Mouse (Mus musculus) layer of hippocampus, postnatal 14 days (tissue): ENCODE measurements around the gene Fxn. TPM values are rescaled to one million over a fixed set of nuclear protein-coding genes. Genes with fewer than 3 reads are reported as not detected.

Experiments
- DNase-seq, 2 experiments: peaks; one replicate each; pipeline ENCODE4 v3.0.0; 2021 to 2022; ENCODE audit warnings: low spot score in 2 of 2, mixed read lengths in 1 of 2
- long read RNA-seq, 2 experiments: library from polyadenylated mRNA; stranded (forward); transcript quantifications; one replicate each; pipeline ENCODE4 v2.0.0; 2021
- total RNA-seq, 2 experiments: library from RNA; stranded (reverse); gene quantifications; 2 replicates each; pipeline ENCODE4 v1.2.3; 2021

Gene Fxn
- 1 to 10 TPM; 8.3 to 8.8 TPM for total RNA-seq
- long read RNA-seq, experiment 1, transcript Fxn-201 (5 exons, 1,114 nt): major isoform, 10 of 13 reads
- long read RNA-seq, experiment 1, partial matches to known transcripts: 1 of 13 reads
- long read RNA-seq, experiment 1, other reads (novel, unspliced or antisense): 2 of 13 reads
- long read RNA-seq, experiment 2, transcript Fxn-201 (5 exons, 1,114 nt): major isoform, 15 of 19 reads
- long read RNA-seq, experiment 2, partial matches to known transcripts: 1 of 19 reads
- long read RNA-seq, experiment 2, other reads (novel, unspliced or antisense): 3 of 19 reads

GRCm38 (mm10) chr19:24280601-24281228 lies at the start of gene Fxn:
TSS of gene Fxn (minus strand) at chr19:24280605.
- no peak for DNase-seq

GRCm38 (mm10) chr19:24327921-24328320 lies 47.5 kb upstream of the Fxn start:
- no peak for DNase-seq

DNA sequence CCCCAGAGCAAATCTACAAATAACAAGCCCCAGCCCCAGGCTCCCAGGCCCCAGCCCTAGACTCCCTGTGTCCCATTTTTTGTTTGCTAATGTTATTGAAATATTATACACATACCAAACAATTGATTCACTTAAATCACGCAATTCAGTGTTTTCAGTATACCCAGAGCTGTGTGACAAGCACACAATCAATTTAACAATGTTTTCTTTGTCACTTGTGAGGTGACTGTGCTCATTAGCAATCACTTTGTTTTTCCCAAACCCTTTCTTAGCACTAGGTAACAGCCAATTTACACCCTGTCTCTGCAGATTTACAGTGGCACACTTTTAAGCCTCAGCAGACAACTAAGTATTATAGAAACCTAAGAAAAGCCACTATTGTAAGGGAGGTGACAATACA lies 46.6 kb upstream of the Fxn start:
- DNase-seq: no peak

GRCm38 (mm10) chr19:24325692-24326091 lies 45.3 kb upstream of the Fxn start:
- no peak for DNase-seq

DNA sequence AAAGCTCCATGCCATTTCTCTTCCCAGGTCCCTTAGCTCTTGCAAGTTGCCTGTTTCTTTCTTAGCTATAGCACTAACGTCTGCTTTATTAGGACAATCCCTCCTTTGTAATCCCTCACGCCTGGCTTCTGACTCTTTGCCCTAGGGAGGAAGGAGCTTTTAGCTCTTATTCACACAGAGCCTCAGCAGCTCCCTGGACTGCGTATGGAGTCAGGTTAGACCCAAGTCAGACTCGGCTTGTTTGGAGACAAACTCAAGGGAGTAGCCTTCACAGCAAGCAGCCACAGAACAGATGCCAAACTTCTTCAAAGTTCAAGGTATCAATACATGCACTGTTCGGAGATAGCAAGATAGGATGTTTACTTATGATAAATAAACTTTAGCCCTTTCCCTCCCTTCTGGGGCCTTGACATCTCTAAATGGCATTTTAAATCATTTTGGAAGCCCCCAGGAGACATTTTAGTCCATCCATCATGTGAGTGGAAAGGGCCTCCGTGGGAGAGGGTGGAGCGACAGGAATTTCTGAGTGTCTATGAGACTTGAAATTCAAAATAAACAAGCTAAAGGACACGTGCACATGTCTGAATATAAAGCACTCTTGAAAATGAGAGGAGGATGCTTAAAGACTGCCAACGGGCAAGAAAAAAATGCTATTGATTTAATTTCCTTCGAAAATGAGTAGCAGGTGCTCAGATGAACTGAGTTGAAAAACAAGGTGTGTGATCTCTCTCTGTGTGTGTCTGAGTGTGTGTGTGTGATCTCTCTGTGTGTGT lies 43.6 kb upstream of the Fxn start:
- no peak for DNase-seq

- no peak for DNase-seq
Measured at GRCm38 (mm10) chr19:24321900-24322311, 41.5 kb upstream of the Fxn start.

DNA sequence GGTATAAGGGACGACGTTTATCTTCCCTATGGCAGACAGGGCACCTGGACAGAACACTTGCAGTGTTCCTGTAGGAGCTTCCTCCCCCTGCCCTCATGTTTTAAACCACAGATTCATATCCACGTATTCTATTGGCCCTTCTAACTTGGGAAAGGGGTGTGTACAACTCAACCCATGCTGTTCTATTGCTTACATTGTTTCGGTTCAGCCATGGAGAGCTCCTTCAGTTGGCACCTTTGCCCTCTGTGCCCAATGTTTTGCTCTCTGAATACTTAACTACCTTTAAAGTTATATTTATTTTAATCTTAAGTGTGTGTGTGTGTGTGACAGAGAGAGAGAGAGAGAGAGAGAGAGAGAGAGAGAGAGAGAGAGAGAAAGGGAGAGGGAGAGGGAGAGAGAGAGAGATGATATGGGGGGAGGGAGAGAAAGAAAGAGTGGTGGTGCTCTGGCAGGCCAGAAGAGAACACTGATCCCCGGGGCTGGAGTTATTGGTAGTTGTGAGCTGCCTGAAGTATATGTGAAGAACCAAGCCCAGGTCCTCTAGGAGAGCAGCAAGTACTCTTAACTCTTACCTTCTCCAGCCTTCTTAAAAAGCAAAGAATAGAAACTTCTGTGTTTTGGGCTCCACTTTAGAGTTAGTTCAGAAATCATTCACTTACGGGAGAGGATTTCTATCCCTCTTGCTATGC lies 41.0 kb upstream of the Fxn start:
- no peak for DNase-seq

GRCm38 (mm10) chr19:24318172-24318571 lies 37.8 kb upstream of the Fxn start:
- DNase-seq: no peak

DNA sequence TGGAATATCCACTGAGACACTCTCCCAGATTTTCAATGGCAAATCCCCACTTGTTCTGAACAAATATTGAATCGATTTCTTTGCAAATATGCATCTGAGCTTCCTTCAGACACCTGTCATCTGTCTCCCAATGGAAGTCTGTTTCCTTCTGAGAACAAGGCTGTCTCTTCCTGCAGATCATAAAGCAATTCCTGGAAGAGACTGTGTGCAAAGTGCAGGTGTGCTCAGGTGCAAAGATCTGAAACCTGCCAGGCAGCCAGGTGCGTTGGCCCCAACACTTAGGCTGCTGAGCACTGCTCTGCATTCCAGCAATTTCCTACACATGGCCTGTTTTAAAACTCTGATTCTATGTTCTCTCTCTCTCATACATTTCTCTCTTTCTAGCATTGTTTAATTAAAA lies 37.3 kb upstream of the Fxn start:
- DNase-seq: no peak

GRCm38 (mm10) chr19:24317038-24317591 lies 36.7 kb upstream of the Fxn start:
- DNase-seq: peak in 1 of 2 experiments; percentile 46

DNA sequence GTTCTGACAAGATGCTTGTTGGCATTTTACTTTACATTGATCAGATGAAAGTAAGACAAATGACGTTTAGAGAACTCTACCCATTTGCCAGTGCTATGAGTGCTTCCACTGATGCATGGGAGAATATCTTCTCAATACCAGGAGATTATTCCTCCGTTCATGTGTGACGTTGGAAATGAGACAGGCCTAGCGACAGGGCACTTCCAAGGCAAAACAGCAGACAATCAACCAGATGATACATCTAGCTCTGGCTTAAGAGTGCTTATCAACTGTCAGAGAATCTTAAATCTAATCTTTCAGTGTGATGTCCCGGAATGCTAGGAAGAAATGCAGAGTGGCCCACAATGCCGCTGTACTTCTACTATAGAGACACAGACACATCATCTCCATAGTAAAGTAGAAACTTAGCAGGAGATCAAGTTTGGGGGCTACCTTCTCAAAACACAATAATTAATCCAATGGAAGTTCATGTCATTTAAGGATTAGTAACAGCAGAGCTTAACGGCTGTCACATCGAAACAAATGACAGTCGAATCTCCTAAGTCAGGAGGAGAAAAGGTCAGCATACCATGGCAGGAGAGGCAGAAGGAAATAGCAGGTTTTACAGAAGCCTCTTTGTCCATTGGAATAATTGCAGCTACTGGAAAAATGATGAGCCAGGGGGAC lies 35.8 kb upstream of the Fxn start:
- DNase-seq: no peak

DNA sequence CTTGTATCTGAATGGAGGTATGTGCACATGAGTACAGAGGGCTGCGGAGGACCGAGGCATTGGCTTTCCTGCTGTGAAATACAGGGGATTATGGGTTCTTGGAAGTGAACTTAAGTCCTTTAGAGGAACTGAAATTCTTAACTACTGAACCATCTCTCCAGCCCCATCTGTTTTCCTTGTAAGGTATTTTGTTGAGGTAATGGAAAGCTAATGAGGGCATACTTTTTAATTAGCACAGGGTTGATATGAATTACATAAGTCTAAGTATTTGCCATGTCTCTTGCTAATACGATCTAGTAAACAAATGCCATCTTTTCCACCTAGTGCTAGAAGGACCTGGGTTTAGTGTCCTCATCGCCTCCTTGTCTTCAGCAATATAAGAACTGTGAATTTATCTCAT lies 34.8 kb upstream of the Fxn start:
- no peak for DNase-seq

DNA sequence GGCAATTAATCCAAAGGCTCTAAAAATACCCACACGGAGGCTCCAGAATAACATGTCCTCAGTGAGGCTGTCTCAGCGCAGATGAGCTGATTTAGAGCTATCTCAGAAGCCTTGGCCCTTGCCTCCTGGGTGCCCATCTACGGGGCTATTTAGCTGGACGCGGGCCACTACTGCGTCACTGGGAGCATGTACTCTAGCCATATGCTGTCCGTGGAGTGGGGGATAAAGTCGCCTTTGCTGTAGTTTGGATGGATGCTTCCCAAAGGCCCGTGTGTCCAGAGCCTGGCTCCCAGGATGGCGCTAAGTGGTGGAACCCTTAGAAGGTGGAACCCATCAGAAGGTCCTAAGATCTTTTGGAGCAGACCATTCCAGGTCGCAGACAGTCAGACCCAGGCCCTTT lies 34.3 kb upstream of the Fxn start:
- DNase-seq: no peak

DNA sequence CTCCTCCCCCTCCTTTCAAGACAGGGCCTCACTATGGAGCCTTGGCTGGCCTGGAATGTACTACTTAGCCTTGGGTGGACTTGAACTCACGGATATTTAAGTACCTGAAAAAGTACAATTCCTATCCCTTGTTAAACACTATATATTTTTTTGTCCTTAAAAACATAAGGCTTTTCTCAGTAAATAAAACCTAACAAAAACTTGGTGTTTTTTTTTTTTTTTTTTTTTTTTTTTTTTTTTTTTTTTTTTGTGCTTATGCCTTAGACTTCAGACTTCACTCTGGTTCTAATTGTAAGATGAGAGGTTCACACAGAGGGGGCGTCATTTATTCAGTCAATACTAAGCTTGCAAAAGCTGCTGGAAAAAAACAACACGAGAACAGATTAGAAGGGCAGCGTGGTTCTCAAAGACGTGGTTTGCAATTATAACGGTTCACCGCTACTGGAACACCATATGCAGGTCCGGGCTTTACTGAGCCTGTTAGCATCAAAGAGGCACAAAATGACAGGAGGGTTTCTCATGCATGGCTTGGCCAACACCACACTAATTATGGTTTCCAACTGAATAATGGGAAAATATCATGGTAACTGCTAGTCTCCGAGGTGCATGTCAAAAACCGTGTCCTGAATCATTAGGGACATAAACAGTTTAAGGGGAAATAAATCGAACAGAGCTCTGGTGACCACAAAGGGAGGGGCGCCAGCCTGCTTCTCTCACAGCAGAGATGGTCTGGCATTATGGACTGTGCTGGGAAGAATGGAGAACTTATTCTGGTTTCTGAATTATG lies 32.3 kb upstream of the Fxn start:
- DNase-seq: no peak

DNA sequence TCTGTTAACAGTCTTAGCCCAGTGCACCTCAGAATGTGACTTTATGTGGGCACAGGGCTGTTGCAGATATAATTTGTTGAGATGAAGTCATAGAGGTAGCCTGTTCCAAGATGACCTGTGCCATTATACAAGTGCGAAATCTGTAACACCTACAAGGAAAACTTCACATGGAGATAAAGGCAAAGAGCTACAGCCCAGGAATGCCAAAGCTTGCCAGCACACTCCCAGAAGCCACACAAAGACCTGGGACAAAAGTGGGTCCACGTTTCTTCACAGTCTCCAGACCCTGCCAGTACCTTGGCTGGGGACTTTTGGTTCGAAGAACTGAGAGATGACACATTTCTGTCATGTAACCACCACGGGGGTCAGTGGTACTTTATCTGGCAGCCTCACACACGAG lies 31.6 kb upstream of the Fxn start:
- no peak for DNase-seq

DNA sequence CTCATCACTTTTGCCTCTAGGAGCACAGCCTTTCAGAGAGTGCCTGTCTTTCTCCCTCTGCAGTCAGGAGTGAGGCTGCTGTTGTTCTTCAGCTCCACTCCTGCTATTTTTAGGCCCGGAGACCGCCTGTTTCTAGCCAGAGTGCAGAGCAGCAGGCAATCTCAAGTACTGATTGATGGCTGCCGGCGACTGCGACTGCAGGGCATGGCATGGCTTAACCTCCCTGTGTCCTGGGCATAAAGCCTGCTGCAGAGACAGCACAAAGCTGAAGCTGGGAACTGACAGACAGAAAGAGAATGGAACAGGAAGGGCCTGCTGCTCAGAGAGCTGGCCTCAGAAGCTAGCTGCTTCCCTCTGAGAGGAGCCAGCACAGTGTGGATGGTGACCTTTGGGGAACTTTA lies 27.9 kb upstream of the Fxn start:
- peak; percentile 52 to 62 for DNase-seq

DNA sequence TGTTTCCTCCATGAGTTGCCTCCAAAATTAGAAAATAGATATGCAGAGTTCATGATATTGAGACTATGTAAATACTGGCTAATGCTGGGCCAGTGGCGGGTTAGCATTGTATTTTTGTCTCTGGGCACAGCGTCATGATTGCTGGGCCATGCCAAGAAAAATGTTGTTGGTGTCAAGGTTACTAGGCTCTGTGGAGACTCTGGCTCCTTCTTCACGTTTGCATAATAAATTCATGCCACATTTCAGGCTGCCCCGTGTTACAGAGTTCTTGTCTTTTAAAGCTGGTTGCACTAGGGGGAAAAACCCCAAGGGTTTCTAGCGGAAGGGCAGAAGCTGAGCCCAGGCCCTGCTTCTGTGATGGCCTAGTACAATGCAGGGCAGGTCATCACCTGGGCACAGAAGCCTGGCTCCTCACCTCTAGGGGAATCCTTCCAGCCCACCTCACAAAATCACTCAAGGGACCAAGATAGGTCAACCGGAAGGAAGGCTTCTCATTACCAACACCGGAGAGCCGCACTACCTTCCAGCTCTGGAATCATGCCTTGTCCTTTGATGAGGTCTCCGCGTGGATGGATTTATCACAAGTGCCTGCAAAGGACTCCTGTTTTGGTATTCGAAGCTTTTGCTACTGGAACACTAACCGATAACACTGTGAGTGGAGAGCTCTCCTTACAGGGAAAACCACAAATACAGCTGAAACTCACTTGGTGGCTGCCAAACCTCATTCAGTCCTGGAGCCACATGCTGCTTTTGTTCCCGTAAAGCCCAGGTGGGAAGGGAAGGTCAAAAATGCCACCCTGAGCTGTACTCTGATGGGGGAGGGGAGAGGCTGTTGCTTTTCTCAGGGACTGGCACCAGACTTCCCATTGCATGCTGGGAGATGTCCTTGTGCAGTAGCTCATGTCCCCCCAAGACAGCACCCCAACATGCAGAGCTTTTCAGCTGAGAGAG lies 27.1 kb upstream of the Fxn start:
- no peak for DNase-seq

DNA sequence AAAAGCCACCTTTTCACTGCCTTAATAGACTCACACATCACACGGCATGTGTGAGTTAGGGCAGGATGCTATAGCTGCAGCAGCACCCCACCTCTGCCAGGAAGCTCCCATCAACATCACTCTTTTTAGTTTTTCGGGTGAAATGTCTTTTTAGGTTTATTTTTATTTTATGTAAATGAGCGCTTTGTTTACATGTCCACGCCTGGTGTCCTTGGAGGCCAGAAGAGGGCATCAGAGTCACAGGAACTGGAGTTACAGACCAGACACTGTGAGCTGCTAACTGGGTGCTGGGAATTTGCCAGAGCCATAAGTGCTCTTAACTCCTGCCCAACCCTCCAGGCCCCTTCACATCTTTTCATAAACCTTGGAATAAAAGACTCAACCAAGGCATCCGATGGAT lies 25.9 kb upstream of the Fxn start:
- no peak for DNase-seq

DNA sequence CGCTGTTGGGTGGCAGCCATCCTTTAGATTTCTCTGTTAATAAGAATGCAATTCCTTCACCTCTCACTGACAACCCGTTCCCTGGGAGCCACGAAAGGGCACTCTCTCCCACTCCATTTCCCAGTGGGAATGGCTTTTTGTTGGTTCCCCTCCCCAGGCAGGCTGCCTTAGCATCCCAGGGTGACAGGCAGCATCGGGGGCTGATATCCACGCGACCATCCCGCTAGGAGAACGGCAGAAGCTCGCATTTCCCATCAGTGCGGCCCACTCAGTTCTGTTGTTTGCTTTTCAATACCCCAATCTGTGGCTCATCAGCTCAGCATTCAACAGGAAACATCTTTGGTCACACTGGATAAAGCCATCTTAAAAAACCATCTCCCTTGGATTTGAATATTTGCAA lies 21.8 kb upstream of the Fxn start:
- peak; percentile 56 to 63 for DNase-seq
